Mouse (Mus musculus) ES-Bruce4 (cell line): ENCODE measurements around the gene Xcr1.

Source experiments
- CTCF ChIP-seq: IDR thresholded peaks from one replicate; pipeline ENCODE4 v1.8.1; 2011; ENCODE audit warnings: low read depth, low read length
- EP300 ChIP-seq: IDR thresholded peaks from 2 replicates; pipeline ENCODE4 v1.6.1; 2011; ENCODE audit warnings: low read depth, low read length; ENCODE audit not compliant: insufficient read depth
- POLR2A ChIP-seq: IDR thresholded peaks from one replicate; pipeline ENCODE4 v1.8.1; 2011; ENCODE audit warnings: low read length; ENCODE audit not compliant: insufficient read depth

DNA sequence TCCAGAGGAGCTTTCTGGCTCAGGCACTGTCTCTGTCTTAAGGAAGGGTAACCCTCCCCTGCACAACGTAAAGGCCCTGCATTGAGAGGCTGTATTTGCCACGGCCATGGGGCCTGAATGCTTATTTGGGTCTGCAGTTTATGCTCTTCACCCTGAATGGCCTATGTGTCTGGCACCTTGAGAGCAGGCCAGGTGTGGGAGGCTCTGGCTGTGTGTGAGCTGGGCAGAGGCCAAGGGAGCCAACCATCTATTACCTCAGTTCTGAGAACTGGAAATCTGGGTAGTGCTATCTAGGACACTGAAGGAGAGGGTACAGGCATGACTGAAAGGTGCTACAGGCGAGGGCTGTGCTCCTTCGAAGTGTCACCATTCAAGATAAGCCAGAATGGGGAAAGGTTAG is 47.0 kb downstream of the Xcr1 start:
- no peak for TF ChIP-seq POLR2A
- TF ChIP-seq CTCF, result no peak
- TF ChIP-seq EP300, result no peak
